Mouse (Mus musculus): Measurements from ENCODE around the gene Hax1. TPM values are rescaled to one million over a fixed set of nuclear protein-coding genes. Genes with fewer than 3 reads are reported as not detected.

Hax1 gene
- total RNA-seq (2014; rRNA removed) (82.1 and 86.1 TPM in 2 replicates), polyA plus RNA-seq (2012; rRNA removed) (68.6 and 70.2 TPM in 2 replicates)

GRCm38 (mm10) chr3:89998612-89999054 lies at the start of gene Hax1:
Hax1 (minus strand) TSS chr3:89998780.
- H3K79me2 ChIP-seq (ENCODE audit: control insufficient read depth, insufficient read depth, low read length): no peaks in the 10 kb centered on the region
- H3K9ac ChIP-seq (ENCODE audit: low read depth, low read length): peak within 1 kb of the TSS; percentile 89
- peak within 1 kb of the TSS; percentile 74 for H3K4me3 ChIP-seq (ENCODE audit: insufficient read depth, low read depth, low read length)
- TF ChIP-seq POLR2A (IDR thresholded peaks at IDR 0.05; ENCODE audit: extremely low read depth, insufficient read depth, low read length) (peak; percentile 62; the same call in 1 of the 2 replicates), CTCF (IDR thresholded peaks at IDR 0.05; ENCODE audit: low read depth, low read length) (0 out of 2 replicates have a peak, but pooled peaks have one; percentile 6)
- no peaks in the 10 kb centered on the region for H3K27me3 ChIP-seq (ENCODE audit: control insufficient read depth, insufficient read depth, low read length)
- under 1% methylated on average over 26 of the region's 26 CpGs for WGBS
- DNase-seq (ENCODE audit: extremely low read depth, low read depth, low spot score): peak; percentile 93
- H3K36me3 ChIP-seq (ENCODE audit: control insufficient read depth, insufficient read depth, low read length): peaks cover 34% of the 10 kb centered on the region
- H3K4me1 ChIP-seq (ENCODE audit: control insufficient read depth, insufficient read depth, low read length): peaks cover 6% of the 10 kb centered on the region
- H3K27ac ChIP-seq (replicated peaks; ENCODE audit: insufficient read depth, low read depth, low read length): peak within 1 kb of the TSS; percentile 93

- H3K27me3 ChIP-seq (ENCODE audit: control insufficient read depth, insufficient read depth, low read length): no peaks in the 10 kb centered on the region
- H3K4me3 ChIP-seq (ENCODE audit: insufficient read depth, low read depth, low read length): no peak overlapping the region
- no peak overlapping the region for H3K27ac ChIP-seq (replicated peaks; ENCODE audit: insufficient read depth, low read depth, low read length)
- no peak for DNase-seq (ENCODE audit: extremely low read depth, low read depth, low spot score)
- 87% methylated on average over 1 of the region's 1 CpGs for WGBS
- H3K79me2 ChIP-seq (ENCODE audit: control insufficient read depth, insufficient read depth, low read length): no peaks in the 10 kb centered on the region; the same call in 1 of the 2 replicates
- H3K9ac ChIP-seq (ENCODE audit: low read depth, low read length): no peak overlapping the region
- TF ChIP-seq POLR2A (IDR thresholded peaks at IDR 0.05; ENCODE audit: extremely low read depth, insufficient read depth, low read length): no peak
- TF ChIP-seq CTCF (IDR thresholded peaks at IDR 0.05; ENCODE audit: low read depth, low read length): no peak
- no peaks in the 10 kb centered on the region for H3K4me1 ChIP-seq (ENCODE audit: control insufficient read depth, insufficient read depth, low read length)
- H3K36me3 ChIP-seq (ENCODE audit: control insufficient read depth, insufficient read depth, low read length): peaks cover 73% of the 10 kb centered on the region
Measured at GRCm38 (mm10) chr3:90036263-90036662, 37.7 kb upstream of the Hax1 start.

- TF ChIP-seq CTCF (IDR thresholded peaks at IDR 0.05; ENCODE audit: low read depth, low read length): no peak
- no peak for TF ChIP-seq POLR2A (IDR thresholded peaks at IDR 0.05; ENCODE audit: extremely low read depth, insufficient read depth, low read length)
- H3K36me3 ChIP-seq (ENCODE audit: control insufficient read depth, insufficient read depth, low read length): peaks cover 75% of the 10 kb centered on the region
Measured at GRCm38 (mm10) chr3:90034653-90035052, 36.1 kb upstream of the Hax1 start.

GRCm38 (mm10) chr3:90016626-90017025 lies 18.0 kb upstream of the Hax1 start:
- DNase-seq (ENCODE audit: extremely low read depth, low read depth, low spot score): no peak
- 90% methylated on average over 4 of the region's 4 CpGs for WGBS
- no peaks in the 10 kb centered on the region for H3K4me1 ChIP-seq (ENCODE audit: control insufficient read depth, insufficient read depth, low read length)
- H3K4me3 ChIP-seq (ENCODE audit: insufficient read depth, low read depth, low read length): no peak overlapping the region
- no peaks in the 10 kb centered on the region for H3K27me3 ChIP-seq (ENCODE audit: control insufficient read depth, insufficient read depth, low read length)
- H3K9ac ChIP-seq (ENCODE audit: low read depth, low read length): no peak overlapping the region
- TF ChIP-seq CTCF (IDR thresholded peaks at IDR 0.05; ENCODE audit: low read depth, low read length) (no peak), POLR2A (IDR thresholded peaks at IDR 0.05; ENCODE audit: extremely low read depth, insufficient read depth, low read length) (no peak)
- peaks cover 89% of the 10 kb centered on the region for H3K36me3 ChIP-seq (ENCODE audit: control insufficient read depth, insufficient read depth, low read length)
- H3K79me2 ChIP-seq (ENCODE audit: control insufficient read depth, insufficient read depth, low read length): no peaks in the 10 kb centered on the region
- no peak overlapping the region for H3K27ac ChIP-seq (replicated peaks; ENCODE audit: insufficient read depth, low read depth, low read length)

More at GRCm38 (mm10) chr3:90034653-90035052, 36.1 kb upstream of the Hax1 start:
- whole genome bisulfite sequencing: 96% methylated on average over 2 of the region's 2 CpGs
- Histone ChIP-seq H3K27me3 (ENCODE audit: control insufficient read depth, insufficient read depth, low read length) (no peaks in the 10 kb centered on the region), H3K9ac (ENCODE audit: low read depth, low read length) (no peak overlapping the region), H3K4me1 (ENCODE audit: control insufficient read depth, insufficient read depth, low read length) (no peaks in the 10 kb centered on the region), H3K27ac (replicated peaks; ENCODE audit: insufficient read depth, low read depth, low read length) (no peak overlapping the region), H3K4me3 (ENCODE audit: insufficient read depth, low read depth, low read length) (no peak overlapping the region), H3K79me2 (ENCODE audit: control insufficient read depth, insufficient read depth, low read length) (no peaks in the 10 kb centered on the region; the same call in 1 of the 2 replicates)
- no peak for DNase-seq (ENCODE audit: extremely low read depth, low read depth, low spot score)

GRCm38 (mm10) chr3:90010291-90010690 lies 11.7 kb upstream of the Hax1 start:
- Histone ChIP-seq H3K4me3 (ENCODE audit: insufficient read depth, low read depth, low read length) (no peak overlapping the region), H3K9ac (ENCODE audit: low read depth, low read length) (no peak overlapping the region), H3K27ac (replicated peaks; ENCODE audit: insufficient read depth, low read depth, low read length) (no peak overlapping the region), H3K4me1 (ENCODE audit: control insufficient read depth, insufficient read depth, low read length) (no peaks in the 10 kb centered on the region), H3K36me3 (ENCODE audit: control insufficient read depth, insufficient read depth, low read length) (peaks cover 86% of the 10 kb centered on the region), H3K27me3 (ENCODE audit: control insufficient read depth, insufficient read depth, low read length) (no peaks in the 10 kb centered on the region), H3K79me2 (ENCODE audit: control insufficient read depth, insufficient read depth, low read length) (no peaks in the 10 kb centered on the region)
- no peak for DNase-seq (ENCODE audit: extremely low read depth, low read depth, low spot score)
- 87% methylated on average over 2 of the region's 2 CpGs for WGBS
- TF ChIP-seq CTCF (IDR thresholded peaks at IDR 0.05; ENCODE audit: low read depth, low read length): no peak
- no peak for TF ChIP-seq POLR2A (IDR thresholded peaks at IDR 0.05; ENCODE audit: extremely low read depth, insufficient read depth, low read length)

GRCm38 (mm10) chr3:90004091-90004796 lies 5.7 kb upstream of the Hax1 start:
- DNase-seq (ENCODE audit: extremely low read depth, low read depth, low spot score): peak; percentile 46
- Histone ChIP-seq H3K27me3 (ENCODE audit: control insufficient read depth, insufficient read depth, low read length) (no peaks in the 10 kb centered on the region), H3K27ac (replicated peaks; ENCODE audit: insufficient read depth, low read depth, low read length) (no peak overlapping the region), H3K4me3 (ENCODE audit: insufficient read depth, low read depth, low read length) (no peak overlapping the region), H3K4me1 (ENCODE audit: control insufficient read depth, insufficient read depth, low read length) (peaks cover 7% of the 10 kb centered on the region), H3K79me2 (ENCODE audit: control insufficient read depth, insufficient read depth, low read length) (no peaks in the 10 kb centered on the region), H3K9ac (ENCODE audit: low read depth, low read length) (no peak overlapping the region), H3K36me3 (ENCODE audit: control insufficient read depth, insufficient read depth, low read length) (peaks cover 56% of the 10 kb centered on the region)
- TF ChIP-seq CTCF (IDR thresholded peaks at IDR 0.05; ENCODE audit: low read depth, low read length) (no peak), POLR2A (IDR thresholded peaks at IDR 0.05; ENCODE audit: extremely low read depth, insufficient read depth, low read length) (no peak)
- 11% methylated on average over 3 of the region's 3 CpGs for WGBS

Data from liver, adult 2 months (tissue).